Comparison of ENCODE assay signal across 8 mouse cellular contexts in the genomic region with DNA sequence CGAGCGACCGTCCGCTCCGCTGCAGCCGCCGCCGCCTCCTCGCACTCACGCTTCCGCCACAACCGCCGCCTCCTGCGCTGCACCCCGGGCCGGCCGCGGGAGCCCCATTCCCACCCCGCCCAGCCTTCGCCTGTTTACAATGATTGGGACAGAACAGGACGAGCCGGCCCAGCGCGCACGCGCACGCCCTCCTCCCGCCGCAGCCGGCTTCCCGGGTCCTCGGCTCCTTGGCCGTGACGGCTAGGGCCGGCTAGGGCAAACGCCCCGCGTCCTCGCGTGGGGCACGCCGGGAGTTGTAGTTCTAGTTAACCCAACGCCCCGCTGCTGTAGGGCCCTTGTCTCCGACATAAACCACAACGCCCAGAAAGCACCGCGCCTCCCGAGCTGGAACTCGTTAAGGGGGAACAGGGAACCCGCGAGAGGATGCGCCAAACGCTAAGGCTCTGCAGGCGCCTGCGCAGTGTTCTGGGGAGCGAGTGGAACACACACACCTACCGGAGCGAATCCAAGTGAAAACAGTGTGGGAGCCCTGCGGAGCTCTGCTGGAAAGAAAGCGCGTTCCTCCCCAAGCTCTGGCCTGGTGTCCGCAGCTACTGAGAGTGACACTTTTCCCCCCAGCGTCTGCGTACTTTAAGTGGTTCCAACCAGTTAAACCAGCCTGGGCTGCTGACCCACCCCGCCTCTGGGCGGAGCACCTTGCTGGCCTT. TPM values are rescaled to one million over a fixed set of nuclear protein-coding genes. Genes with fewer than 3 reads are reported as not detected.
DNase-seq lines count a peak whose midpoint lies in the region; ATAC-seq lines count a peak whose summit lies in the region.

No protein-coding gene starts in this region.

- ATAC-seq in intestine, embryonic 14.5 days (replicated peaks; ENCODE audit: low FRiP score, low TSS enrichment, low read depth): peak; percentile 98

- peak overlapping the region; percentile 86 for H3K4me3 ChIP-seq in intestine, embryonic 14.5 days (ENCODE audit: low read depth, low read length)

- peak overlapping the region; percentile 95 for H3K27ac ChIP-seq in intestine, embryonic 14.5 days (ENCODE audit: low read depth)

- DNase-seq in adrenal gland, adult 18-20 months (ENCODE audit: low spot score in 2 of 2): peak; percentile 96
- peak; percentile 100 for DNase-seq in embryo, embryonic 11 days
- DNase-seq in gastrocnemius, postnatal 25 days: peak; percentile 100
- peak; percentile 95 for DNase-seq in intestine, embryonic 14.5 days (ENCODE audit: low spot score)
- DNase-seq in left cerebral cortex, postnatal 14 days (ENCODE audit: low spot score in 2 of 2): peak; percentile 99 to 100
- DNase-seq in mesoderm, embryonic 11.5 days (ENCODE audit: low read depth, low spot score): peak; percentile 99
- peak; percentile 99 to 100 for DNase-seq in right cerebral cortex, postnatal 36 days (ENCODE audit: low spot score in 2 of 2)
- peak; percentile 99 for DNase-seq in yolk sac, embryonic 10.5 days (ENCODE audit: low spot score)

- peak overlapping the region; percentile 69 for H3K9ac ChIP-seq in intestine, embryonic 14.5 days (ENCODE audit: low read length)

- H3K9me3 ChIP-seq in intestine, embryonic 14.5 days (ENCODE audit: control insufficient read depth, low read length): no peaks in the 10 kb centered on the region

- no peaks in the 10 kb centered on the region for H3K27me3 ChIP-seq in intestine, embryonic 14.5 days (replicated peaks; ENCODE audit: control insufficient read depth, insufficient read depth, low read length)

- no peaks in the 10 kb centered on the region for H3K36me3 ChIP-seq in intestine, embryonic 14.5 days (ENCODE audit: control insufficient read depth, insufficient read depth, low read length)

- 0% methylated on average over 67 of the region's 67 CpGs for WGBS in intestine, embryonic 14.5 days

- peaks cover 13% of the 10 kb centered on the region for H3K4me1 ChIP-seq in intestine, embryonic 14.5 days (replicated peaks; ENCODE audit: control insufficient read depth, insufficient read depth, low read length)

- intact Hi-C loops in left cerebral cortex, postnatal 14 days (cut with DNase I): no loop called here

- peak overlapping the region; percentile 89 for H3K4me2 ChIP-seq in intestine, embryonic 14.5 days (ENCODE audit: low read length)

RNA-seq across cellular contexts. Expression of gene Ralbp1, which starts 0.8 kb away (rescaled TPM):
- 10 to 100 TPM; 46.3 to 66.8 TPM for total RNA-seq in adrenal gland, adult 18-20 months (2021)
- 10 to 100 TPM; 20.2 to 20.5 TPM for total RNA-seq in gastrocnemius, postnatal 25 days (2021)
- 62.0 and 67.7 TPM in 2 replicates for polyA plus RNA-seq in intestine, embryonic 14.5 days (2014; fragmentation: Nextera tagmentation; extraction: Ambion mirVana)
- total RNA-seq in left cerebral cortex, postnatal 14 days (2021): 10 to 100 TPM; 43.4 to 47.2 TPM

Comparison
In these comparisons a context has a peak if more than half of its experiments do, and no peak if none do; other contexts are left out.
1. Peak in every context shown above with its lines: DNase-seq, ATAC-seq, H3K4me3 ChIP-seq and H3K27ac ChIP-seq.